Mouse (Mus musculus): ENCODE data around the gene Crocc. TPM values are rescaled to one million over a fixed set of nuclear protein-coding genes. Genes with fewer than 3 reads are reported as not detected.

Gene Crocc
- polyA plus RNA-seq (2015; fragmentation: Nextera tagmentation; extraction: Ambion mirVana) = 0.32 and 0.47 TPM in 2 replicates

- Histone ChIP-seq H3K36me3 (replicated peaks; ENCODE audit: insufficient read depth, low read length) (peaks cover 3% of the 10 kb centered on the region), H3K27ac (ENCODE audit: low read depth) (peak within 1 kb of the TSS; percentile 74), H3K9ac (replicated peaks) (peak within 1 kb of the TSS; percentile 76), H3K4me3 (ENCODE audit: low read depth, low read length) (peak within 1 kb of the TSS; percentile 63), H3K4me1 (ENCODE audit: insufficient read depth) (peaks cover 14% of the 10 kb centered on the region; the same call in 1 of the 2 replicates), H3K9me3 (ENCODE audit: low read length) (no peaks in the 10 kb centered on the region), H3K27me3 (ENCODE audit: insufficient read depth, low read length) (no peaks in the 10 kb centered on the region), H3K4me2 (ENCODE audit: low read depth, low read length) (peak within 1 kb of the TSS; percentile 95)
- ATAC-seq (peak; percentile 95), DNase-seq (peak; percentile 100)
- under 1% methylated on average over 77 of the region's 77 CpGs for WGBS (ENCODE audit: insufficient replicate concordance)
- TF ChIP-seq EP300 (IDR thresholded peaks at IDR 0.05; ENCODE audit: low read depth) = peak; percentile 38; the same call in 1 of the 2 replicates
- TF ChIP-seq CTCF (IDR thresholded peaks at IDR 0.05; ENCODE audit: low read depth) = peak; percentile 98
These were observed at the start of gene Crocc for GRCm38 (mm10) chr4:141060426-141061301. TSS of gene Crocc (minus strand) at chr4:141060550.

- no peak overlapping the region for H3K9ac ChIP-seq (replicated peaks)
- H3K9me3 ChIP-seq (ENCODE audit: low read length) = no peaks in the 10 kb centered on the region
- no peak for TF ChIP-seq EP300 (IDR thresholded peaks at IDR 0.05; ENCODE audit: low read depth)
- no peak for TF ChIP-seq CTCF (IDR thresholded peaks at IDR 0.05; ENCODE audit: low read depth)
- no peaks in the 10 kb centered on the region for H3K4me1 ChIP-seq (ENCODE audit: insufficient read depth)
- H3K4me3 ChIP-seq (ENCODE audit: low read depth, low read length) = no peak overlapping the region
- DNase-seq = no peak
- no peaks in the 10 kb centered on the region for H3K27me3 ChIP-seq (ENCODE audit: insufficient read depth, low read length)
- no peak overlapping the region for H3K27ac ChIP-seq (ENCODE audit: low read depth)
- no peak overlapping the region for H3K4me2 ChIP-seq (ENCODE audit: low read depth, low read length)
- 50% methylated on average over 10 of the region's 10 CpGs for WGBS (ENCODE audit: insufficient replicate concordance)
- H3K36me3 ChIP-seq (replicated peaks; ENCODE audit: insufficient read depth, low read length) = peaks cover 17% of the 10 kb centered on the region; the same call in 1 of the 2 replicates
- ATAC-seq = no peak
These were observed 47.9 kb upstream of the Crocc start for GRCm38 (mm10) chr4:141108196-141108732.

GRCm38 (mm10) chr4:141106526-141107183 is 46.3 kb upstream of the Crocc start:
- no peak for ATAC-seq
- Histone ChIP-seq H3K27ac (ENCODE audit: low read depth) (no peak overlapping the region), H3K36me3 (replicated peaks; ENCODE audit: insufficient read depth, low read length) (peaks cover 8% of the 10 kb centered on the region; the same call in 1 of the 2 replicates), H3K4me1 (ENCODE audit: insufficient read depth) (no peaks in the 10 kb centered on the region), H3K4me2 (ENCODE audit: low read depth, low read length) (no peak overlapping the region), H3K4me3 (ENCODE audit: low read depth, low read length) (no peak overlapping the region), H3K9me3 (ENCODE audit: low read length) (no peaks in the 10 kb centered on the region), H3K9ac (replicated peaks) (no peak overlapping the region), H3K27me3 (ENCODE audit: insufficient read depth, low read length) (no peaks in the 10 kb centered on the region)
- no peak for DNase-seq
- 78% methylated on average over 16 of the region's 16 CpGs for WGBS (ENCODE audit: insufficient replicate concordance)
- no peak for TF ChIP-seq CTCF (IDR thresholded peaks at IDR 0.05; ENCODE audit: low read depth)
- no peak for TF ChIP-seq EP300 (IDR thresholded peaks at IDR 0.05; ENCODE audit: low read depth)

GRCm38 (mm10) chr4:141101855-141102254 is 41.5 kb upstream of the Crocc start:
- no peak overlapping the region for H3K4me3 ChIP-seq (ENCODE audit: low read depth, low read length)
- ATAC-seq (no peak), DNase-seq (peak; percentile 65)
- H3K4me2 ChIP-seq (ENCODE audit: low read depth, low read length) = no peak overlapping the region
- 62% methylated on average over 6 of the region's 6 CpGs for WGBS (ENCODE audit: insufficient replicate concordance)
- H3K9ac ChIP-seq (replicated peaks) = no peak overlapping the region
- no peaks in the 10 kb centered on the region for H3K9me3 ChIP-seq (ENCODE audit: low read length)
- no peak overlapping the region for H3K27ac ChIP-seq (ENCODE audit: low read depth)
- TF ChIP-seq EP300 (IDR thresholded peaks at IDR 0.05; ENCODE audit: low read depth) (no peak), CTCF (IDR thresholded peaks at IDR 0.05; ENCODE audit: low read depth) (peak; percentile 82)
- no peaks in the 10 kb centered on the region for H3K27me3 ChIP-seq (ENCODE audit: insufficient read depth, low read length)
- no peaks in the 10 kb centered on the region for H3K36me3 ChIP-seq (replicated peaks; ENCODE audit: insufficient read depth, low read length)
- H3K4me1 ChIP-seq (ENCODE audit: insufficient read depth) = peaks cover 14% of the 10 kb centered on the region; the same call in 1 of the 2 replicates

- no peaks in the 10 kb centered on the region for H3K9me3 ChIP-seq (ENCODE audit: low read length)
- H3K9ac ChIP-seq (replicated peaks) = no peak overlapping the region
- H3K27ac ChIP-seq (ENCODE audit: low read depth) = no peak overlapping the region
- H3K27me3 ChIP-seq (ENCODE audit: insufficient read depth, low read length) = no peaks in the 10 kb centered on the region
- H3K4me1 ChIP-seq (ENCODE audit: insufficient read depth) = peaks cover 14% of the 10 kb centered on the region; the same call in 1 of the 2 replicates
- DNase-seq = no peak
- no peaks in the 10 kb centered on the region for H3K36me3 ChIP-seq (replicated peaks; ENCODE audit: insufficient read depth, low read length)
- 90% methylated on average over 9 of the region's 9 CpGs for WGBS (ENCODE audit: insufficient replicate concordance)
- no peak overlapping the region for H3K4me3 ChIP-seq (ENCODE audit: low read depth, low read length)
- TF ChIP-seq CTCF (IDR thresholded peaks at IDR 0.05; ENCODE audit: low read depth) = no peak
- no peak for TF ChIP-seq EP300 (IDR thresholded peaks at IDR 0.05; ENCODE audit: low read depth)
- H3K4me2 ChIP-seq (ENCODE audit: low read depth, low read length) = no peak overlapping the region
- no peak for ATAC-seq
These were observed 40.9 kb upstream of the Crocc start for GRCm38 (mm10) chr4:141101291-141101690.

- DNase-seq (no peak), ATAC-seq (peak; percentile 31; the same call in 1 of the 2 replicates)
- TF ChIP-seq EP300 (IDR thresholded peaks at IDR 0.05; ENCODE audit: low read depth) (no peak), CTCF (IDR thresholded peaks at IDR 0.05; ENCODE audit: low read depth) (no peak)
These were observed 39.6 kb upstream of the Crocc start for GRCm38 (mm10) chr4:141099956-141100355.

More at GRCm38 (mm10) chr4:141099956-141100355, 39.6 kb upstream of the Crocc start:
- H3K9ac ChIP-seq (replicated peaks) = no peak overlapping the region
- WGBS (ENCODE audit: insufficient replicate concordance) = 61% methylated on average over 5 of the region's 5 CpGs
- H3K4me1 ChIP-seq (ENCODE audit: insufficient read depth) = peaks cover 14% of the 10 kb centered on the region; the same call in 1 of the 2 replicates
- H3K4me2 ChIP-seq (ENCODE audit: low read depth, low read length) = no peak overlapping the region
- peak overlapping the region; percentile 44; the same call in 1 of the 2 replicates for H3K27ac ChIP-seq (ENCODE audit: low read depth)
- H3K4me3 ChIP-seq (ENCODE audit: low read depth, low read length) = no peak overlapping the region
- H3K9me3 ChIP-seq (ENCODE audit: low read length) = no peaks in the 10 kb centered on the region
- H3K36me3 ChIP-seq (replicated peaks; ENCODE audit: insufficient read depth, low read length) = no peaks in the 10 kb centered on the region
- no peaks in the 10 kb centered on the region for H3K27me3 ChIP-seq (ENCODE audit: insufficient read depth, low read length)

All from liver, postnatal 0 days (tissue).